Mouse (Mus musculus) kidney, adult 2 months (tissue): ENCODE results near the gene Hist1h3c. TPM values are rescaled to one million over a fixed set of nuclear protein-coding genes. Genes with fewer than 3 reads are reported as not detected.

Source experiments
- DNase-seq: peaks from one replicate; pipeline ENCODE4 v3.0.0; 2021
- H3K27ac ChIP-seq: fragments of 200-500 bp; 2 replicates; pipeline ENCODE4 v1.5.1; 2012; ENCODE audit warnings: low read depth, low read length, control low read depth, inconsistent platforms; ENCODE audit not compliant: insufficient read depth
- H3K27me3 ChIP-seq: fragments of 200-500 bp; replicated peaks from 2 replicates; pipeline ENCODE4 v1.6.1; 2012; ENCODE audit warnings: mild to moderate bottlenecking, moderate library complexity, low read length, inconsistent platforms; ENCODE audit not compliant: control insufficient read depth, insufficient read depth
- H3K36me3 ChIP-seq: fragments of 200-500 bp; 2 replicates; pipeline ENCODE4 v1.6.1; 2012; ENCODE audit warnings: mild to moderate bottlenecking, moderate library complexity, low read length, inconsistent platforms; ENCODE audit not compliant: control insufficient read depth, insufficient read depth
- H3K4me1 ChIP-seq: fragments of 200-500 bp; 2 replicates; pipeline ENCODE4 v1.6.1; 2011; ENCODE audit warnings: low read length; ENCODE audit not compliant: control insufficient read depth, insufficient read depth
- H3K4me3 ChIP-seq: fragments of 200-500 bp; 2 replicates; pipeline ENCODE4 v1.5.1; 2011; ENCODE audit warnings: mild to moderate bottlenecking, low read depth, low read length, control low read depth; ENCODE audit not compliant: insufficient read depth
- CTCF ChIP-seq: fragments of 200-500 bp; conservative IDR thresholded peaks from 2 replicates; pipeline ENCODE4 v1.5.1; 2011; ENCODE audit warnings: low read depth, mild to moderate bottlenecking, control low read depth, low read length, moderate library complexity, mixed read lengths; ENCODE audit not compliant: insufficient read depth, insufficient read length
- POLR2A ChIP-seq: fragments of 200-500 bp; IDR thresholded peaks from one replicate; pipeline ENCODE4 v1.6.1; 2011; ENCODE audit warnings: low read depth, low read length, control low read depth
- WGBS: fragments of 180-500 bp; shearing (Covaris S2); methylation state at CpG from one replicate; pipeline ENCODE4 v1.1.7; 2018; 5-methylcytosine and 5-hydroxymethylcytosine counted together
- polyA plus RNA-seq: library from polyadenylated mRNA; depleted of rRNA; stranded (reverse); fragments of >200 nt; gene quantifications from 2 replicates; pipeline ENCODE4 v1.2.3, GENCODE M21; 2012; rRNA removed

The Hist1h3c gene
- polyA plus RNA-seq, 1 experiment, result 0.39 TPM

DNA sequence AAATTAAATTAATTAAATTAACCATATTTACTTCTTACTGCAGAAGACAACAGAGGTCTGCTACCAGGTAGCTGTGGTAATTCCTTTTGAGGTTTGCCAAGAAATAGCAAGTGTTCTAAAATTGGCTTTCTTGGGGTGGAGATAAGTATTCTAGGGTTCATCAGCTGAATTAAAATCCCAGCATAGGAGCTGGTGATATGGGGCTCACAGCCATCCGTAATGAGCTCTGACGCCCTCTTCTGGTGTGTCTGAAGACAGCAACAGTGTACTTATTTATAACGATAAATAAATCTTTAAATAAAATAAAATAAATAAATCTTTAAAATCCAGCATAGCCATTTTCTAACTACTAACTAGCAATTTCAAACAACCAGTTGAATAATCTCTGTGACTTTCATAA is 45.6 kb downstream of the Hist1h3c start:
- Histone ChIP-seq H3K36me3 (no peaks in the 10 kb centered on the region; the same call in 1 of the 2 replicates), H3K27me3 (no peaks in the 10 kb centered on the region), H3K27ac (no peak overlapping the region), H3K4me3 (no peak overlapping the region), H3K4me1 (no peaks in the 10 kb centered on the region; the same call in 1 of the 2 replicates)
- 64% methylated on average over 3 of the region's 3 CpGs for WGBS
- DNase-seq, result no peak
- TF ChIP-seq POLR2A (no peak), CTCF (no peak)

GRCm38 (mm10) chr13:23698996-23699395 is 46.4 kb downstream of the Hist1h3c start:
- Histone ChIP-seq H3K27ac (no peak overlapping the region), H3K4me1 (peaks cover 5% of the 10 kb centered on the region; the same call in 1 of the 2 replicates), H3K36me3 (no peaks in the 10 kb centered on the region), H3K27me3 (no peaks in the 10 kb centered on the region), H3K4me3 (no peak overlapping the region)
- TF ChIP-seq POLR2A, result no peak
- TF ChIP-seq CTCF, result no peak
- WGBS, result 69% methylated on average over 6 of the region's 6 CpGs
- DNase-seq, result no peak

DNA sequence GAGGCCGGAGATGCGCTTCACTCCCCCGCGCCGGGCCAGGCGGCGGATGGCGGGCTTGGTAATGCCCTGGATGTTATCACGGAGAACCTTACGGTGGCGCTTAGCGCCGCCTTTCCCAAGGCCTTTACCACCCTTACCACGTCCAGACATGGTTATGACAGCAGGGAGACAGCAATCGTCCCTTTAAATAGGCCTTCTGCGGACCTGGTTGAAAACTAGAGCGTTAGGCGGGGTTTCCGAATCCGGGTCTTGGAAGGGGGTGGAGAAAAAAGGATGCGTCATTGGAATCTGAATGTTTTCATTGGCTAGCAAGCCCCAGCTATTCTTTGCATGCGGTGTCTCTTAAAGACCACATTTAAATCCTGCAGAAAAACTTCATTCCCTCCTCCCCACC is 47.1 kb downstream of the Hist1h3c start, which contains the start of gene Hist1h4c:
Gene Hist1h4c, minus strand, starts transcription at position 155 of the 394 bp plus-strand sequence.
- Histone ChIP-seq H3K27ac (peak within 1 kb of the TSS; percentile 15; the same call in 1 of the 2 replicates), H3K36me3 (no peaks in the 10 kb centered on the region), H3K4me3 (peak within 1 kb of the TSS; percentile 51), H3K4me1 (peaks cover 9% of the 10 kb centered on the region; the same call in 1 of the 2 replicates), H3K27me3 (no peaks in the 10 kb centered on the region)
- peak; percentile 99 for DNase-seq
- peak; percentile 99 for TF ChIP-seq POLR2A
- TF ChIP-seq CTCF, result 0 out of 2 replicates have a peak, but pooled peaks have one; percentile 19
- under 1% methylated on average over 22 of the region's 22 CpGs for WGBS

- H3K4me3 ChIP-seq, result peak overlapping the region; percentile 51
- WGBS, result under 1% methylated on average over 30 of the region's 32 CpGs
- no peaks in the 10 kb centered on the region for H3K27me3 ChIP-seq
- peak; percentile 67 for DNase-seq
- peak overlapping the region; percentile 15; the same call in 1 of the 2 replicates for H3K27ac ChIP-seq
- peaks cover 13% of the 10 kb centered on the region; the same call in 1 of the 2 replicates for H3K4me1 ChIP-seq
- no peaks in the 10 kb centered on the region for H3K36me3 ChIP-seq
- TF ChIP-seq POLR2A (no peak), CTCF (peak; percentile 73)
These were observed 47.7 kb downstream of the Hist1h3c start for GRCm38 (mm10) chr13:23697491-23698299.

DNA sequence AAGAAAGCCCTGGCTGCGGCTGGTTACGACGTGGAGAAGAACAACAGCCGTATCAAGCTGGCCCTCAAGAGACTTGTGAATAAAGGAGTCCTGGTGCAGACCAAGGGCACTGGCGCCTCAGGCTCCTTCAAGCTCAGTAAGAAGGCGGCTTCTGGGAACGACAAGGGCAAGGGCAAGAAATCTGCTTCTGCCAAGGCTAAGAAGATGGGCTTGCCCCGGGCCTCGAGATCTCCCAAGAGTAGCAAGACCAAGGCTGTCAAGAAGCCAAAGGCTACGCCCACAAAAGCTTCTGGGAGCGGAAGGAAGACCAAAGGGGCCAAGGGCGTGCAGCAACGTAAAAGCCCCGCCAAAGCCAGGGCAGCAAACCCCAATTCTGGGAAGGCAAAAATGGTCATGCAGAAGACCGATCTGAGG is 49.3 kb downstream of the Hist1h3c start:
- 71% methylated on average over 15 of the region's 15 CpGs for WGBS
- peak; percentile 28 for DNase-seq
- H3K4me3 ChIP-seq, result no peak overlapping the region
- no peaks in the 10 kb centered on the region for H3K27me3 ChIP-seq
- no peak overlapping the region for H3K27ac ChIP-seq
- TF ChIP-seq CTCF (no peak), POLR2A (no peak)
- no peaks in the 10 kb centered on the region; the same call in 1 of the 2 replicates for H3K36me3 ChIP-seq
- H3K4me1 ChIP-seq, result peaks cover 13% of the 10 kb centered on the region; the same call in 1 of the 2 replicates

- DNase-seq, result no peak
- Histone ChIP-seq H3K4me1 (peaks cover 13% of the 10 kb centered on the region; the same call in 1 of the 2 replicates), H3K4me3 (no peak within 1 kb of the TSS), H3K36me3 (no peaks in the 10 kb centered on the region; the same call in 1 of the 2 replicates), H3K27me3 (no peaks in the 10 kb centered on the region), H3K27ac (no peak within 1 kb of the TSS)
- 60% methylated on average over 13 of the region's 13 CpGs for WGBS
- TF ChIP-seq CTCF (no peak), POLR2A (no peak)
These were observed 49.9 kb downstream of the Hist1h3c start, which contains the start of gene Hist1h1t for GRCm38 (mm10) chr13:23695514-23695913. Hist1h1t (plus strand) TSS chr13:23695814.

Other genes starting within 250 kb of the Hist1h3c start
- gene Hist1h4h, start 214.6 kb downstream of the Hist1h3c start, polyA plus RNA-seq, result 44.7 and 57.5 TPM in 2 replicates
- 4.3 and 8.0 TPM in 2 replicates for gene Hist1h2af, start 211.7 kb downstream of the Hist1h3c start, polyA plus RNA-seq
- 0.25 and 0.58 TPM in 2 replicates for gene Hist1h3g, start 210.2 kb downstream of the Hist1h3c start, polyA plus RNA-seq
- gene Hist1h2bh, start 202.2 kb downstream of the Hist1h3c start, polyA plus RNA-seq, result 0.27 and 0.36 TPM in 2 replicates
- 0.74 and 0.87 TPM in 2 replicates for gene Hist1h3f, start 201.6 kb downstream of the Hist1h3c start, polyA plus RNA-seq
- gene Hist1h4f, start 194.0 kb downstream of the Hist1h3c start, polyA plus RNA-seq, result 1.4 and 2.5 TPM in 2 replicates
- gene Hist1h1d, start 192.3 kb downstream of the Hist1h3c start, polyA plus RNA-seq, result 0.05 and 0.09 TPM in 2 replicates
- gene Hist1h3e, start 183.2 kb downstream of the Hist1h3c start, polyA plus RNA-seq, result 3.8 and 4.3 TPM in 2 replicates
- 0.22 and 0.58 TPM in 2 replicates for gene Hist1h2ae, start 174.4 kb downstream of the Hist1h3c start, polyA plus RNA-seq
- gene Hist1h2bg, start 174.2 kb downstream of the Hist1h3c start, polyA plus RNA-seq, result 3.1 and 4.6 TPM in 2 replicates
- gene Hist1h2bf, start 171.4 kb downstream of the Hist1h3c start, polyA plus RNA-seq, result 0.30 and 0.99 TPM in 2 replicates
- gene Hist1h2ad, start 171.2 kb downstream of the Hist1h3c start, polyA plus RNA-seq, result not detected in 2 replicates
- 0.68 and 0.88 TPM in 2 replicates for gene Hist1h3d, start 169.8 kb downstream of the Hist1h3c start, polyA plus RNA-seq
- 3.7 and 5.4 TPM in 2 replicates for gene Hist1h4d, start 164.0 kb downstream of the Hist1h3c start, polyA plus RNA-seq
- gene Hist1h2be, start 124.5 kb downstream of the Hist1h3c start, polyA plus RNA-seq, result 1.2 TPM in 2 replicates
- gene Hist1h1e, start 123.0 kb downstream of the Hist1h3c start, polyA plus RNA-seq, result 1.2 and 1.4 TPM in 2 replicates
- 0.43 and 0.44 TPM in 2 replicates for gene Hist1h2ac, start 61.7 kb downstream of the Hist1h3c start, polyA plus RNA-seq
- 473 and 571 TPM in 2 replicates for gene Hist1h2bc, start 61.4 kb downstream of the Hist1h3c start, polyA plus RNA-seq
- not detected in 2 replicates for gene Hist1h1t, start 49.8 kb downstream of the Hist1h3c start, polyA plus RNA-seq
- gene Hist1h4c, start 47.1 kb downstream of the Hist1h3c start, polyA plus RNA-seq, result 9.4 and 10.3 TPM in 2 replicates
- gene Hfe, start 34.7 kb downstream of the Hist1h3c start, polyA plus RNA-seq, result 21.2 and 21.4 TPM in 2 replicates
- gene Hist1h1c, start 6.8 kb downstream of the Hist1h3c start, polyA plus RNA-seq, result 68.7 and 76.0 TPM in 2 replicates
- gene Hist1h2bb, start 1.1 kb upstream of the Hist1h3c start, polyA plus RNA-seq, result 2.0 and 2.8 TPM in 2 replicates
- 1.3 and 1.5 TPM in 2 replicates for gene Hist1h2ab, start 5.5 kb upstream of the Hist1h3c start, polyA plus RNA-seq
- gene Hist1h3b, start 6.7 kb upstream of the Hist1h3c start, polyA plus RNA-seq, result 0.88 and 1.4 TPM in 2 replicates
- gene Hist1h4b, start 11.4 kb upstream of the Hist1h3c start, polyA plus RNA-seq, result 3.1 and 5.3 TPM in 2 replicates
- 0.91 and 2.3 TPM in 2 replicates for gene Hist1h4a, start 15.6 kb upstream of the Hist1h3c start, polyA plus RNA-seq
- gene Hist1h3a, start 16.8 kb upstream of the Hist1h3c start, polyA plus RNA-seq, result 0.74 and 1.5 TPM in 2 replicates
- 0.22 TPM in 1 of 2 replicates, not detected in the other for gene Hist1h1a, start 18.1 kb upstream of the Hist1h3c start, polyA plus RNA-seq
- gene Trim38, start 24.3 kb upstream of the Hist1h3c start, polyA plus RNA-seq, result 0.05 TPM in 1 of 2 replicates, not detected in the other
- gene Slc17a2, start 61.4 kb upstream of the Hist1h3c start, polyA plus RNA-seq, result 6.9 and 13.7 TPM in 2 replicates
- 142 and 150 TPM in 2 replicates for gene Slc17a3, start 93.8 kb upstream of the Hist1h3c start, polyA plus RNA-seq
- gene Slc17a1, start 122.1 kb upstream of the Hist1h3c start, polyA plus RNA-seq, result 284 and 312 TPM in 2 replicates
- gene Slc17a4, start 169.4 kb upstream of the Hist1h3c start, polyA plus RNA-seq, result 2.6 and 2.8 TPM in 2 replicates
- 0.33 and 0.41 TPM in 2 replicates for gene Hist1h2ba, start 188.6 kb upstream of the Hist1h3c start, polyA plus RNA-seq
- gene Hist1h2aa, start 188.9 kb upstream of the Hist1h3c start, polyA plus RNA-seq, result not detected in 2 replicates
- gene Scgn, start 245.6 kb upstream of the Hist1h3c start, polyA plus RNA-seq, result not detected in 2 replicates